Mouse (Mus musculus) hindbrain, embryonic 11.5 days (tissue): Measurements from ENCODE around the gene Snd1. TPM values are rescaled to one million over a fixed set of nuclear protein-coding genes. Genes with fewer than 3 reads are reported as not detected.

Experiments used
- ATAC-seq: fragments of 200-750 bp; cut with Nextera tagmentation; 2 replicates; pipeline ENCODE4 v1.8.0; 2017; ENCODE audit warnings: mild to moderate bottlenecking, moderate TSS enrichment, moderate library complexity; ENCODE audit not compliant: low FRiP score
- DNase-seq: peaks from one replicate; pipeline ENCODE4 v3.0.0-alpha.2; 2015; ENCODE audit warnings: low spot score
- H3K27ac ChIP-seq: fragments of 300-500 bp; sonication (generic); 2 replicates; pipeline ENCODE4 v1.5.1; 2014; ENCODE audit warnings: mild to moderate bottlenecking, low read depth, low read length
- H3K27me3 ChIP-seq: fragments of 300-500 bp; sonication (generic); 2 replicates; pipeline ENCODE4 v1.6.1; 2014; ENCODE audit warnings: mild to moderate bottlenecking, low read length, moderate library complexity, mixed read lengths; ENCODE audit not compliant: control insufficient read depth, insufficient read depth
- H3K36me3 ChIP-seq: fragments of 300-500 bp; sonication (generic); 2 replicates; pipeline ENCODE4 v1.6.1; 2014; ENCODE audit warnings: mild to moderate bottlenecking, low read length, moderate library complexity, mixed read lengths; ENCODE audit not compliant: control insufficient read depth, insufficient read depth
- H3K4me1 ChIP-seq: fragments of 300-500 bp; sonication (generic); replicated peaks from 2 replicates; pipeline ENCODE4 v1.6.1; 2014; ENCODE audit warnings: low read length, mixed read lengths; ENCODE audit not compliant: control insufficient read depth, insufficient read depth
- H3K4me2 ChIP-seq: fragments of 300-500 bp; sonication (generic); replicated peaks from 2 replicates; pipeline ENCODE4 v1.6.1; 2014; ENCODE audit warnings: mild to moderate bottlenecking, low read depth, low read length
- H3K4me3 ChIP-seq: fragments of 300-500 bp; sonication (generic); 2 replicates; pipeline ENCODE4 v1.5.1; 2014; ENCODE audit warnings: low read depth, low read length
- H3K9ac ChIP-seq: fragments of 300-500 bp; sonication (generic); 2 replicates; pipeline ENCODE4 v1.6.1; 2014; ENCODE audit warnings: low read depth, low read length
- H3K9me3 ChIP-seq: fragments of 300-500 bp; sonication (generic); 2 replicates; pipeline ENCODE4 v1.6.1; 2016; ENCODE audit warnings: low read length; ENCODE audit not compliant: control insufficient read depth
- WGBS: fragments of 180-500 bp; shearing (Covaris S2); extraction: QIAGEN DNeasy Blood & Tissue Kit; methylation state at CpG from one replicate; pipeline ENCODE4 v1.1.7; 2014; 5-methylcytosine and 5-hydroxymethylcytosine counted together
- polyA plus RNA-seq: library from polyadenylated mRNA; unstranded; fragments of >200 nt; fragmentation: Nextera tagmentation; extraction: Ambion mirVana; gene quantifications from 2 replicates; pipeline ENCODE4 v1.2.1, GENCODE M21; 2014

Gene Snd1
- polyA plus RNA-seq, 1 experiment from 2014 or later: 86.2 TPM

- Histone ChIP-seq H3K9ac (no peak overlapping the region), H3K27ac (no peak overlapping the region), H3K27me3 (no peaks in the 10 kb centered on the region), H3K4me1 (no peaks in the 10 kb centered on the region), H3K9me3 (no peaks in the 10 kb centered on the region), H3K4me3 (no peak overlapping the region), H3K36me3 (no peaks in the 10 kb centered on the region), H3K4me2 (no peak overlapping the region)
- ATAC-seq (no peak), DNase-seq (no peak)
- 79% methylated on average over 3 of the region's 3 CpGs for WGBS
Measured at GRCm38 (mm10) chr6:28603401-28603800, 128.5 kb downstream of the Snd1 start.

DNA sequence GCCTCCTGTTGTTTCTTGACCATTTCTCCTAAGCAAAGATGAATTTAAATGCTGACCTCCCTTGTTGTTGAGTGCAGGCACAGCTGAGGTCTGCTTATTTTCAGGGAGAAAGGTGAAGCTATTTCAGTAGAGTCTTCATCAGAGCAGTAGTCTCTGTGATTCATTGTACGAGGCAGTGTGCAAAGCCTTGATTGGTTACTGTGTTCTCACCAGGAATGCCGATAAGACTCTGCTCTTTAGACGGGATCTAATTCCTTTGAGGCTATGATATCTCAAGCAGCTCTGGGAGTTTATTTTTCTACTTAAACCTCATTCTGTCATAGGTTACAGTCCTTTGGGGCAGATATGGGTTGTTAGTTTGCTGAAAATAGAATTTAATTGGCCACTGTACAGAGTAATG is 128.9 kb downstream of the Snd1 start:
- DNase-seq (no peak), ATAC-seq (no peak)
- Histone ChIP-seq H3K4me2 (no peak overlapping the region), H3K4me3 (no peak overlapping the region), H3K36me3 (no peaks in the 10 kb centered on the region), H3K27me3 (no peaks in the 10 kb centered on the region), H3K9ac (no peak overlapping the region), H3K9me3 (no peaks in the 10 kb centered on the region), H3K27ac (no peak overlapping the region), H3K4me1 (no peaks in the 10 kb centered on the region)
- 69% methylated on average over 3 of the region's 3 CpGs for WGBS

DNA sequence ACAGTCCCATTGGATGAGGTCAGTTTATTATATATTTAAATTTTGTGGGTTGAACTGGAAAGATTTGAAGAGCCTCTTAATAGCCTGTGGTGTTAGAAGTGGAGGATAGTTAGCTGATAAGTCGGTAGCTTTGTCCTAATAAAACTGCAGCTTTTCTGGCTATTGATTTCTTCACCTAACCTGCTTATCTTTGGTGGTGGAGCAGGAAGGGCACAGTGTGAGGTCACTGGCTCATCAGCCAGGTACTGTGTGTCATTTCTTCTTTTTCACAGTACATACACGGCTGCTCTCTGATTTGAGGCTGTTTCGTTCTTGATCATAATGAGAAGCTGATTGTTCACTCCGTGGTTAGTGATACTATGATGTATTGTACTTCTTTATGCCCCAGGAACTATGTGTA is 134.4 kb downstream of the Snd1 start:
- no peaks in the 10 kb centered on the region for H3K4me1 ChIP-seq
- no peak for DNase-seq
- 88% methylated on average over 4 of the region's 4 CpGs for WGBS

DNA sequence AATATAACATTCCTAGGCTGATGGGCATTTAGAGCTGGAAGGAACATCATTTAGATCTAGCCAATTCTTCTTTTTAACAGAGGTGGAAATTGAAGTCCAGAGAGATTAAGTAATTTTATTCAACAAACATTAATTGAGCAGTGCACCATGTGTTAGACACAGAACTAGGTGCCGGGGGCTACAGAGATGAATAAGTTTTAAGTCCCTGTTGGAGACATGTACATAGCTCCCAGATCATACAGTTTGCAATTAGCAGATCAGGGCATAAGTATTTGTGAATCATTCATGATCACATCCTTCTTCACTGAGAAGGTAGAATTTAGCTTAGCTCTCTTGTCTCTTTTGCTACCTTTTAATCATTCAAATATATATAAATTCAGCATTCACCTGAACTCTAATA is 135.2 kb downstream of the Snd1 start:
- ATAC-seq (no peak), DNase-seq (no peak)
- no peaks in the 10 kb centered on the region for H3K9me3 ChIP-seq
- H3K4me1 ChIP-seq: no peaks in the 10 kb centered on the region
- H3K4me2 ChIP-seq: no peak overlapping the region
- H3K36me3 ChIP-seq: no peaks in the 10 kb centered on the region
- no peak overlapping the region for H3K4me3 ChIP-seq
- H3K27ac ChIP-seq: no peak overlapping the region
- WGBS: 98% methylated on average over 1 of the region's 1 CpGs
- no peak overlapping the region for H3K9ac ChIP-seq
- no peaks in the 10 kb centered on the region for H3K27me3 ChIP-seq

More for the DNA sequence above, 134.4 kb downstream of the Snd1 start:
- Histone ChIP-seq H3K27ac (no peak overlapping the region), H3K9me3 (no peaks in the 10 kb centered on the region), H3K36me3 (no peaks in the 10 kb centered on the region), H3K27me3 (no peaks in the 10 kb centered on the region), H3K4me3 (no peak overlapping the region), H3K4me2 (no peak overlapping the region), H3K9ac (no peak overlapping the region)
- ATAC-seq: no peak

- WGBS: 88% methylated on average over 4 of the region's 4 CpGs
- ATAC-seq: no peak
- Histone ChIP-seq H3K4me1 (no peaks in the 10 kb centered on the region; the same call in 1 of the 2 replicates), H3K27ac (no peak overlapping the region), H3K4me3 (no peak overlapping the region), H3K9ac (no peak overlapping the region), H3K36me3 (no peaks in the 10 kb centered on the region), H3K4me2 (no peak overlapping the region), H3K27me3 (no peaks in the 10 kb centered on the region), H3K9me3 (no peaks in the 10 kb centered on the region)
- no peak for DNase-seq
Measured at GRCm38 (mm10) chr6:28613441-28613840, 138.5 kb downstream of the Snd1 start.

- peaks cover 3% of the 10 kb centered on the region; the same call in 1 of the 2 replicates for H3K4me1 ChIP-seq
- WGBS: 87% methylated on average over 4 of the region's 4 CpGs
- no peak overlapping the region for H3K4me3 ChIP-seq
- H3K9ac ChIP-seq: no peak overlapping the region
- H3K36me3 ChIP-seq: no peaks in the 10 kb centered on the region
- DNase-seq: no peak
- H3K27ac ChIP-seq: no peak overlapping the region
- H3K4me2 ChIP-seq: no peak overlapping the region
- no peak for ATAC-seq
- H3K9me3 ChIP-seq: no peaks in the 10 kb centered on the region
- no peaks in the 10 kb centered on the region for H3K27me3 ChIP-seq
Measured at GRCm38 (mm10) chr6:28614856-28615255, 139.9 kb downstream of the Snd1 start.

DNA sequence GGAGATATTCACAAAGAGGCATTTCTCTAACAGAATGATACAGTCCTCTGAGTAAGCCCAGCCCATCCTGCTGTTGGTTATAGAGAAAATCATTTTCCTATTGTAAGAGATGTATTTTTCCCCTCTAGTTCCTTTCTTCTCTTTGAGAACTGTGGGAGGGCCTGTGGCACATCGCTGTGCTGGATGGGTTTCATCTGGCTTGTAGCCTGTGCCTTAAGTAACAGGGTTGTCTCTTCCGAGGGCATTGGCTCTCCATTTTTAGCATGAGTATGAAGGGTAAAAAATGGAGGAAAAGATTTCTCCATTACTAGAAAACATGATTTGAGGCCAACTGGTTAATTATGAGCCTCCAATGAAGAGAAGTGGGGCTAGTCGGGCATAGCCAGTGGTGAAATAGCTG is 140.5 kb downstream of the Snd1 start:
- Histone ChIP-seq H3K4me2 (no peak overlapping the region), H3K9me3 (no peaks in the 10 kb centered on the region), H3K27ac (no peak overlapping the region), H3K9ac (no peak overlapping the region), H3K4me3 (no peak overlapping the region), H3K36me3 (no peaks in the 10 kb centered on the region), H3K27me3 (no peaks in the 10 kb centered on the region), H3K4me1 (peaks cover 3% of the 10 kb centered on the region; the same call in 1 of the 2 replicates)
- DNase-seq (no peak), ATAC-seq (no peak)
- WGBS: 87% methylated on average over 3 of the region's 3 CpGs

DNA sequence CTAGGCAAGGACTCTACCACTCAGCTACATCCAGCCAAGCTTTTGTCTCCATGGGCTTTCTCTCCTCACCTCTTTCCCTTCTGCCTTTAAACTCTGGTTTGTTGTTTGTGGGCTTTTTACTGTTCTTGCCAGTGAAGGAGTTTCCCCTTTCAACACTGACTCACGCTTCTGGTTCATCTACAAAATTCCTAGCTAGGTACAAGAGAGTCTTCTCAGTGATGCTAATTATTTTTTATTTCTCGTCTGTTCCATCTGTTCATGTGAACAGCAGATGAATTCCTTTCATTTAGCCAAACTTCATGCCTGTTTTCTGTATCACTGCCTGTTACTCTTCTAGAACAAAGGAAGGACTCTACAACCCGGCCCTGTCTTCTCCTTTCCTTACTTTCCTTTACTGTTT is 141.0 kb downstream of the Snd1 start:
- Histone ChIP-seq H3K9ac (no peak overlapping the region), H3K27me3 (no peaks in the 10 kb centered on the region), H3K27ac (no peak overlapping the region), H3K36me3 (no peaks in the 10 kb centered on the region), H3K4me1 (peaks cover 3% of the 10 kb centered on the region; the same call in 1 of the 2 replicates), H3K4me2 (no peak overlapping the region), H3K9me3 (no peaks in the 10 kb centered on the region), H3K4me3 (no peak overlapping the region)
- ATAC-seq (no peak), DNase-seq (no peak)
- WGBS: 48% methylated on average over 3 of the region's 3 CpGs

GRCm38 (mm10) chr6:28618299-28618698 is 143.4 kb downstream of the Snd1 start:
- WGBS: 79% methylated on average over 3 of the region's 3 CpGs
- ATAC-seq (no peak), DNase-seq (no peak)
- Histone ChIP-seq H3K4me1 (peaks cover 3% of the 10 kb centered on the region; the same call in 1 of the 2 replicates), H3K4me2 (no peak overlapping the region), H3K27me3 (no peaks in the 10 kb centered on the region), H3K36me3 (no peaks in the 10 kb centered on the region), H3K9ac (no peak overlapping the region), H3K27ac (no peak overlapping the region), H3K4me3 (no peak overlapping the region), H3K9me3 (no peaks in the 10 kb centered on the region)
